Mouse (Mus musculus) ES-Bruce4 (cell line): ENCODE results near the gene Fto. TPM values are rescaled to one million over a fixed set of nuclear protein-coding genes. Genes with fewer than 3 reads are reported as not detected.

Experiments
- H3K27ac ChIP-seq: 2 replicates; pipeline ENCODE4 v1.5.1; 2012; ENCODE audit warnings: low read length, inconsistent platforms; ENCODE audit not compliant: insufficient read depth
- H3K27me3 ChIP-seq: 2 replicates; pipeline ENCODE4 v1.6.1; 2012; ENCODE audit warnings: mild to moderate bottlenecking, low read length, inconsistent platforms; ENCODE audit not compliant: control insufficient read depth, poor library complexity, insufficient read depth, severe bottlenecking
- H3K36me3 ChIP-seq: 2 replicates; pipeline ENCODE4 v1.6.1; 2012; ENCODE audit warnings: inconsistent platforms, mild to moderate bottlenecking, low read length, moderate library complexity; ENCODE audit not compliant: control insufficient read depth, poor library complexity, insufficient read depth, severe bottlenecking
- H3K4me1 ChIP-seq: one replicate; pipeline ENCODE4 v1.8.1; 2011; ENCODE audit warnings: low read length; ENCODE audit not compliant: control insufficient read depth, insufficient read depth
- H3K4me3 ChIP-seq: 2 replicates; pipeline ENCODE4 v1.5.1; 2011; ENCODE audit warnings: low read depth, mild to moderate bottlenecking, low read length
- H3K9ac ChIP-seq: 2 replicates; pipeline ENCODE4 v1.6.1; 2012; ENCODE audit warnings: low read depth, mild to moderate bottlenecking, inconsistent platforms; ENCODE audit not compliant: poor library complexity, severe bottlenecking
- H3K9me3 ChIP-seq: replicated peaks from 2 replicates; pipeline ENCODE4 v1.6.1; 2012; ENCODE audit warnings: mild to moderate bottlenecking, low read length, inconsistent platforms; ENCODE audit not compliant: control insufficient read depth, poor library complexity, insufficient read depth, severe bottlenecking
- CTCF ChIP-seq: IDR thresholded peaks from one replicate; pipeline ENCODE4 v1.8.1; 2011; ENCODE audit warnings: low read depth, low read length
- EP300 ChIP-seq: IDR thresholded peaks from 2 replicates; pipeline ENCODE4 v1.6.1; 2011; ENCODE audit warnings: low read depth, low read length; ENCODE audit not compliant: insufficient read depth
- POLR2A ChIP-seq: IDR thresholded peaks from one replicate; pipeline ENCODE4 v1.8.1; 2011; ENCODE audit warnings: low read length; ENCODE audit not compliant: insufficient read depth
- polyA plus RNA-seq: library from polyadenylated mRNA; stranded (reverse); fragments of >200 nt; gene quantifications from 2 replicates; pipeline ENCODE4 v1.2.4, GENCODE M21; 2011; ENCODE audit warnings: low read depth; ENCODE audit not compliant: missing spikeins, insufficient read depth, insufficient read length

Fto gene
- polyA plus RNA-seq, 1 experiment = 61.2 TPM

DNA sequence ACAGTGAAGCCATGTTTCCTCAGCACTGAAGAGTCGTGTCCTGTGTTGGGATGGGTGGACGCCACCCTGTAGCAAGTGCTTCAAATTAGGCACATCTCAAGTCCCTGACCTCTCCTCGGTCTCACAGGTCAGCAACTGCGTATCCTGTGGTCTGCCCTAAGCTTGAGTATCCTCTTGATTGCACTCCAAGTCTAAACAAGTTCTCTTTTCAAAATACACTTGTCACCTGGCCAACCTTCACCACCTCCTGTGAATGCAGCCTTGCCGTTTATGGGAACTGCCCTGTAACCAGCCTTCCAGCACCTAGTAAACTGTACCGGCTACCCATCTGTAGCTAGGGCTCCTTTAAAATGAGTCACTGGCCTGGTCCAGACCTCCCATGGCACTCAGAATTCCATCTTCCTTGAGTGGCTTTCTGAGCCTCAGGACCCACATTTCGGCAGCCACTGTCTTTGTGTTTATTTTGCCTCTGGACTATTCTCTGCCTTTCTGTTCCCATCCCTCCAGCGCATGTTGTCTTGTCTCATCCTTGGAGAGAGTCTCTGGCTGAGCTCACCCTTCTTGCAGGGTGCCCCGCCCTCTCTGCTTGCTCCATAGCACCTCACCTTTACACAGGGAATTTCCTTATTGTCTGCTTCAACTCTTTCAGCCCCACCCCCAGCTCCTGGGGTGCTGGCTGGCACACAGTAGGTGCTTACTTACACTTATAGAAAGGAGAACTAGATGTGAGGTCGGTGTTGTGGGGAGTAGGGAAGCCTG lies 181.4 kb downstream of the Fto start:
- peaks cover 8% of the 10 kb centered on the region for H3K4me1 ChIP-seq
- no peaks in the 10 kb centered on the region for H3K36me3 ChIP-seq
- no peak overlapping the region for H3K27ac ChIP-seq
- H3K9ac ChIP-seq = no peak overlapping the region
- no peaks in the 10 kb centered on the region for H3K9me3 ChIP-seq
- no peaks in the 10 kb centered on the region for H3K27me3 ChIP-seq
- no peak overlapping the region for H3K4me3 ChIP-seq
- TF ChIP-seq CTCF (no peak), EP300 (0 out of 2 replicates have a peak, but pooled peaks have one; percentile 19), POLR2A (no peak)

DNA sequence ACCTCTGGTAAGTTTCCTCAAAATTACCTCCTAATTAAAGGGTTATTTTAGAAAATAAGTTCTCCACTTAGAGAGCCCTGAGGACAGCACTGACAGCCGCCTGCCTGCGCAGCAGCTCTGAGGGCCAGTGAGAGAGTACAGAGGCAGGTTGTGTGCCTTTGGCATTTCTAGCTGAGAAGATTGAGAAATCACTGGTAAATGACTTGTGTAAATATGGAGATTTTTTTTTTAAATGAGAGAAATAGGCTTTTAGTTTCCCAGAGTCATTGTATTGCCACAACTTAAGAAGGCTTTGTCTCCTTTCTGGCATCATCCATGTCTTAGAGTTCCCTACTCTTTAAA lies 181.9 kb downstream of the Fto start:
- H3K36me3 ChIP-seq = no peaks in the 10 kb centered on the region
- no peak overlapping the region for H3K4me3 ChIP-seq
- no peaks in the 10 kb centered on the region for H3K9me3 ChIP-seq
- TF ChIP-seq CTCF (no peak), POLR2A (no peak), EP300 (no peak)
- H3K27me3 ChIP-seq = no peaks in the 10 kb centered on the region
- peaks cover 8% of the 10 kb centered on the region for H3K4me1 ChIP-seq
- H3K9ac ChIP-seq = no peak overlapping the region
- no peak overlapping the region for H3K27ac ChIP-seq

DNA sequence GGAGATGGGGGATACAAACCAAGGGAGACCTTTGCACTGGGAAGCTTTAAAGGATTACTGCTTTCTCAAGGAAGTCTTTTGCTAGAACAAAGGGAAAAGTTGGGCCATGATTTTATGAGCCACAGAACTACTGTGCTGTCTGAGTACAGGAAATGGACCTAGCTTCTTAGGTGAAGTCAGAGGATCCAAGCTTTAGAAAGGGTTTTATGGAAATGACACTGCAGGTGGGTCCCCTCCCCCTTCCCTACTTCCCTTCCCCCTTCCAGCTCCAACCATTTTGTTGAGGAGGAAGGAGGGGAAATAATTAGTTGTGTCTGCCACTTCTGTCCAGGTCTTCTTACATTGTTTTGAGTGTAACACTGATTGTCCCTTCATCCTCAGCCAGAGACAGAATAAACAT lies 182.7 kb downstream of the Fto start:
- Histone ChIP-seq H3K9me3 (no peaks in the 10 kb centered on the region), H3K27me3 (no peaks in the 10 kb centered on the region), H3K4me3 (no peak overlapping the region), H3K4me1 (peaks cover 8% of the 10 kb centered on the region), H3K36me3 (no peaks in the 10 kb centered on the region), H3K9ac (no peak overlapping the region), H3K27ac (peak overlapping the region; percentile 30)
- no peak for TF ChIP-seq POLR2A
- no peak for TF ChIP-seq EP300
- TF ChIP-seq CTCF = no peak

DNA sequence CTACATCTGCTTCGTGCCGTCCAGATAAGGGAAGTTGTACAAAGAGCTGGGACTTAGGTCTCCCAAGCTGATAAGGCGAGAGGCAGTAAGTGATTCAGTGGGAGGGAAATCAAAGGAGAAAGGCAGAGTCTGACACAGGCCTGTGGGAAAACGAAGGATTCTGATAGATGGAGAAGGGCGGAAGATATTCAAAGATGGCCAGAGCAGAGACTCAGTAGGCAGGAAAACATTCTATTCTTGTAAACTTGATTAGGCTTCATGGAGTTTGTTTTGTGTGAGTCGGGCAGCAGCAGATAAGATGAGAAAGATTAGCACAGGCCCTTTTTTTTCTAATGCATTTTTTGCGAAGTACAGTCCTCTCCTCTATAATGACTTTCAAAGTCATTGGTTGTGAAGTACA lies 183.6 kb downstream of the Fto start:
- H3K4me3 ChIP-seq = no peak overlapping the region
- no peak overlapping the region; the same call in 1 of the 2 replicates for H3K27ac ChIP-seq
- H3K27me3 ChIP-seq = no peaks in the 10 kb centered on the region
- no peaks in the 10 kb centered on the region for H3K36me3 ChIP-seq
- no peaks in the 10 kb centered on the region for H3K9me3 ChIP-seq
- H3K4me1 ChIP-seq = peaks cover 8% of the 10 kb centered on the region
- no peak for TF ChIP-seq CTCF
- no peak overlapping the region for H3K9ac ChIP-seq

DNA sequence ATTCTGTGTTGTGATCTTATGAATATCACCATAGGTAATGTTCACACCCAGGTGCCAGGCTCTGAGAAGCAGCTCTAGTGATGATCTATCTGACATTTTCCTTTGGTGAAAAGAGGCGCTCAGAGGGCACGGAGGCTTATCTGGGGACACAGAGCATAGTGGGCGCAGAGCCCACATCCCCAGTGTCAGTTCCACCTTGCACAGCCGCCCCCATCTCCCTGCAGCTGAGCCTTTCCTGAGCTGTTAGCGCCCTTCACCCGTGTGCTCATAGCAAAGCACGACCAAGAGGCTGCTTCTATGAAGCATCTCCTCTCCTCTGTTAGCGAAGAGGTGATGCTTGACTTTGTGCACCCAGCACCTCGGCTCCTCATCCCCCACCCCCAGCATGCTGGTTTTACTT lies 185.3 kb downstream of the Fto start:
- Histone ChIP-seq H3K27ac (no peak overlapping the region), H3K4me1 (peaks cover 10% of the 10 kb centered on the region), H3K36me3 (no peaks in the 10 kb centered on the region), H3K9me3 (no peaks in the 10 kb centered on the region), H3K9ac (no peak overlapping the region), H3K27me3 (no peaks in the 10 kb centered on the region), H3K4me3 (no peak overlapping the region)
- TF ChIP-seq EP300 (no peak), POLR2A (no peak), CTCF (no peak)

DNA sequence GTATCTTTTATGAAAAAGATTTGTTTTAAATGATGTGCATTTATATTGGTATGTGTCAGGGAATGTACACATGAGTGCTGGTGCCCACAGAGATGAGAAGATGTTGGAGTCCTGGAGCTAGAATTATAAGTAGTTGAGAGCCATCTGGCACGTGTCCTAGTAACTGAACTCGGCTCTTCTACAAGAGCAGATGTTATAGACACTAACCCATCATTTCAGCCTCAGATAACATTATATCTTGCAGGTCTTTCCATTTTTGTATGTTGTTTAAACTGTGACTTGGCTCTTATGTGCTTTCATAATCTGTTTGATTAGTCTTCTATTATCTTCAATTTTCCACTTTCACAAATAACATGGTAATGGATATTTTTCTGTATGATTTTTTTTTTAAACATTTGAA lies 186.0 kb downstream of the Fto start:
- Histone ChIP-seq H3K9me3 (no peaks in the 10 kb centered on the region), H3K27ac (no peak overlapping the region)

More for the DNA sequence above, 186.0 kb downstream of the Fto start:
- TF ChIP-seq CTCF (no peak), POLR2A (no peak), EP300 (no peak)
- no peak overlapping the region for H3K9ac ChIP-seq
- no peak overlapping the region for H3K4me3 ChIP-seq
- no peaks in the 10 kb centered on the region for H3K27me3 ChIP-seq
- no peaks in the 10 kb centered on the region for H3K36me3 ChIP-seq
- peaks cover 10% of the 10 kb centered on the region for H3K4me1 ChIP-seq
